Mouse (Mus musculus) heart, adult 8-10 months (tissue): ENCODE measurements around the gene Map3k5. TPM values are rescaled to one million over a fixed set of nuclear protein-coding genes. Genes with fewer than 3 reads are reported as not detected.
A peak's percentile ranks its signal among the peaks of the same experiment; 100 is the strongest.
"Not testable (repeated sequence)": the region's sequence is repeated elsewhere in the genome, so short reads cannot be mapped to it uniquely, and the experiment has no call there.

Experiments
- DNase-seq: peaks from one replicate; pipeline ENCODE4 v3.0.0; 2022; ENCODE audit warnings: low spot score
- total RNA-seq, 4 experiments: library from RNA; stranded (reverse); gene quantifications; 2 replicates each; pipeline ENCODE4 v1.2.4; 2022

Gene Map3k5
- 10 to 100 TPM; 39.6 to 45.7 (median 40.9) TPM for total RNA-seq

DNA sequence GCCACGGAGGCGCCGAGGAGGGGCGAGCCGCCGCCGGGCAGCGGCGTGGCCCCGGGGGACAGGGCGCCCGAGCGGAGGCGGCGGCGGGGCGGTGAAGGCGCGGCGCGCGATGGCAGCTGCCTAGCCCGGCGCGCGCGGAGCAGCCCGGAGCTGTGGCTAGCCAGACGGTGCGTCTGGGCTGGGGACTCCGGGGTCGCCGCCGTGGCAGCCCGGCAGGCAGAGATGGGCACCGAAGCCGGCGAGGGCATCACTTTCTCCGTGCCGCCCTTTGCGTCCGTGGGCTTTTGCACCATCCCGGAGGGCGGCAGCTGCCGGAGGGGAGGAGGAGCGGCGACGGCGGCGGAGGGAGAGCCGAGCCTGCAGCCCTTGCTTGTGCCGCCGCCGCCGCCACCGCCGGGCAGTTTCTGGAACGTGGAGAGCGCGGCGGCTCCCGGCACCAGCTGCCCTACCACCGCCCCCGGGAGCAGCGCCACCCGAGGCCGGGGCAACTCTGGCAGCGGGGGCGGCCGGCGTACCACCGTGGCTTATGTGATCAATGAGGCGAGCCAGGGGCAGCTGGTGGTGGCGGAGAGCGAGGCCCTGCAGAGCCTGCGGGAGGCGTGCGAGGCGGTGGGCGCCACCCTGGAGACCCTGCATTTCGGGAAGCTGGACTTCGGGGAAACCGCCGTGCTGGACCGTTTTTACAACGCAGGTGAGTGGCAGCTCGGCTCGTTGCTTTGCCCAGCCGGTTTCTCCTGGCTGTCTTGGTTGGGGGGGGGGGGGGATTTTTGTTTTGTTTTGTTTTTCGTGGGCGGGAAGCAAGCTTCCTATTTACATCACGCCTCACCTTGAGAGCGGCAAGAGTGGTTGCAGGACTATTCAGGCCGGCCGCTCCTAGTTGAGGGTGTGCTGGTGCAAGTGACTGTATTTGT, at the start of gene Map3k5:
Gene Map3k5 (plus strand): TSS at position 89 of the 911 bp plus-strand sequence.
- no peak for DNase-seq

DNA sequence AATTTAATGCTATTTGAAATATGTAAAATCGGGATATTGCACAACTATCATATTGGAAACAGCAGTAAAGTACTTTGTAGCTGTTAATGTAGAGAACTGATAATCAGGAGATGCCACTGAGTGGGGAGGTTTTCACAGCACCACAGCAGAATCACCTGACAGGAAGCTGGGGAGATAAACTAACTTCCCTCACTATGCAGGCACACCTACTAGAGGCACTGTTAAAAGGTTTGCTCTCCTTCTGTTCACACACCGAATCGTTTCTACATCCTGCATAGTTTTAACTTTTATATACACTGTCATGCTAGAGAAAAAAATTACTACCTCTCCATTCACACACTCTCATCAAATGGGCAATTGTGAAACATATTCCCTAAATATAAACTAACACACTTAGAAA, 48.0 kb upstream of the Map3k5 start:
- DNase-seq: no peak

DNA sequence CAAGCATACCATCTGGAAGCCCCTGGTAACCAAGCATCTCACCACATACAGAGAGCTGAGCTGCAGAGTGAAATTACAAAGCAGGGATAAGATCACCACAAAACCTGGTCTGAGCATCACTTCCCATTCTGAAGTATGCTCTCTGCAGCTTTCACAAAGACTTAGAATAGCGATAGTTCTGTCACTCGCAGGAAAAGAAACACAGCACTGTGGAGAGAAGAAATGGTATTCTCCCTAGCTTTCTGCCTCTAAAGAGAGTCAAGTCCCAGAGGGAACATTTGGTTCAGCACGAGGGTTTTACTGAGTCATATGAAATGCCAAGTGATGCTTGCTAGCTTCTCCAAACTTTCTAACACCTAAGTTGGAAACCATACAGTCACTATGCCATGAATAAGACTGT, 44.4 kb upstream of the Map3k5 start:
- no peak for DNase-seq

DNA sequence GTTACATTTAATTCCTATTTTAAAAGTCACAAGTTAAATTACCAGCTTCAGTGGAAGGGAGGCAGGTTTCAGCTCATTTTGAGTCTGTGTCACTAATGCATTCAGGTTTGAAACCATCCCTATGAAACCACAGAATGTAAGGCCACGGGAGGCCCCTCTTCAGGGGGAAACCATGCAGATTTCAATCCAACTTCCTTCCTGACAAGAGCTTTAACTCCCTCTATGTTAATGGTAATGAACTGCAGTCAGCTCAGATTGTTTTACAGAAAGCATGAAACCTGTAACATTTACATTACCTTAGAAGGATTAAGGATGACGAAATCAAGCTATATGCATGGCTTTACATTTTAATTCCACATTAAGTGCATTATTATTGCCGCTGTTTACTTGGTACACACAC, 42.6 kb upstream of the Map3k5 start:
- DNase-seq: no peak

DNA sequence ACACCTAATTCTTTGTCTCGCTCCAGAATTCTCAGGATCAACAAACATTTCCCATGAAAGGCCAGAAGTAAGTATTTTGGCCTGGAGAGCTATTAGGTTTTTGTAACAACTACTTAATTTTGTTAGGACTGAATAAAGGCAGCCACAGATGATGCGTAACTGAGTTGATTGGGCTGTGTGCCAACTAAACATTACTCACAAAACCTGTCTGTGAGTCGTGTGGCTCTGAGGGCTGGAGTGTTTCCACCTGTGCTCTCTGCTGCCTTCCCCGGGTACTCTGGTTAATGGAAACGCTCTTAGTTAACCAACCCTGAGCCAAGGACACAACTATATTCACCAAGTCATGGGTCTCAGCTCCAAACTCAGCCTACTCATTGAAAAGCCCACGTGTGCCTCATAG, 41.1 kb upstream of the Map3k5 start:
- no peak for DNase-seq

DNA sequence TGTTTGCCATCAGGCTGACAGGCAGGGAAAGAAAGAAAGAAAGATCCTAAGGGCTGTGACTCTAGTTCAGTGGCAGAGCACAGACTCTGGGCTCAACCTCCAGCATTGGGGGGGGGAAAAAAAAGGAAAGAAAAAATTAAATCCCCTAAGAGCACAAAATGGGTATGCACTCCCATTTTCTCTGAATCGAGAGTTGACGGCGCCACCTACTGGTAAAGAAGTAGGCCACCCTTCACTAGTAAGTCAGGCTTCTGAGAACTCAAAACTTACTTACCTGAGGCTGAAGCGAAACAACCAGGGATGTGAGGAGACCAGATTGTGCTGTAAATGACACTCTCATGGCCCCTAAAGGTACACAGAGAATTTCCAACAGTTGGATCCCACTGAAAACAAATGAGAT, 40.3 kb upstream of the Map3k5 start:
- DNase-seq: peak; percentile 47

DNA sequence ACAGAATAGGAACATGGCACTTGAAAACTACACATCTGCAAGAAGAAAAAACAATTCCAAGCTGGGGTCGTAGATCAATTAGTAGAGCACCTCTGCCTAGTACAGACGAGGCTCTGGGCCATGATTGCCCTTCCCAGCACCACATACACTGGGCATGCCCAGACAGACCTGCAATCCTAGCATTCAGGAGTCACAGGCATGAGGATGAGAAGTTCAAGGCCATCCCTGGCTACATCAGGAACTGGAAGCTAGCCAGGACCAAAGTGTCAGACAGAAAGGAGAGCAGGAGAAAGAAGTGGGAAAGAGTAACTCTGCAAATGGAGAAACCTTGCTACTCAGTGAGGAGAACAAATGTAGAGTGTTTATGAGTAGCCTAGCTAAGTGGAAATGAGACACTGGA, 34.1 kb upstream of the Map3k5 start:
- no peak for DNase-seq

DNA sequence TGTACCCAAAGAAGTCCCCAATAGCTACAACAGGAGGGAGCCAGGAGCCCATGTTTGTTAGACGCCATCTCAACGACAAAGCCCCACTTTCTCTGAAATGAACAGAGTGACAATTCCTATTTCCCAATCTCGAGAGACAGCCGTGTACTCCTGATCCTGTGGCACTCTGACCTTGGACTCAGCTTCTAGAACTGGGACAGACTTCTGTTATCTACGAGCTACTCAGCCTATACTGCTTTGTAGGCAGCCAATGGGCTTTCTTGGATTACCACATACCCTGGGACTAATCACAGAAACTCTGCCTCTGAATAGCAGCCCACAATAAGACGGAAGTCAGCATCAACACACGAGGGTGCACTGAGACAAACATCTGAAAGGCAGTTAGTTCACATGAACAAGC, 32.3 kb upstream of the Map3k5 start:
- DNase-seq: no peak

DNA sequence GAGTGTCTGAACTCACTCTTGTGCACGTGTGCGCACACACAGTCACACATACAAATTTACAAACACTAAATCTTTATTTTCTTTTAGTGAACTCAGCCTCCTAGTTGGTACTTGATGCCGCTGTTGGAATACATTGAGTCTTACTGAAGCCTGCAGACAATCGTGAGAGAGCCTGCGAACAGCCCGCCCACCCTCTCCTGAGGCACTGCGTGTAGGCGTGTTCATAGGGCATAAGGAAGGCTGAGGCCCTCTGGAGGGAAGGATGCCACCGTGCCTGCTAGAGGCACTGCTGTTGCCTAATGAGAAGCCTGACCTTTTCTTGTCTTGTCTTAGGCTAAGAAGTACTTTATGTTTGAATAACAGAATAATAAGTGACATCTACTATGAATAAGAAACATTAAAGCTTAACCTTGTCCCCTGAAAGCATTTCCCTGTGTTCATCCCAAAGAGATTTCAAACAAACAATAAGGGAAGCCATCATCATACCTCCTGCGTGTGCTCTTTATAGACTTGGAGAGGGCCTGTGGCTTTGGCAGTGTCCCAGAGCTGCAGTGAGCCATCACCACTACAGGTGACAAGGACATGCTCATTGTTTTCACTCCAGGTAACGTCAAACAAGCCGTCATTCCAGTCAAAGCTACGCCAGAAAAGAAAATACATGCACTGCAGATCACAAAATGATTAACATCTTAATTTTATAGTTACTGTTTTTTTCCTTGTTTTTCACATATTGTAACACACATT, 30.0 kb upstream of the Map3k5 start:
- no peak for DNase-seq

DNA sequence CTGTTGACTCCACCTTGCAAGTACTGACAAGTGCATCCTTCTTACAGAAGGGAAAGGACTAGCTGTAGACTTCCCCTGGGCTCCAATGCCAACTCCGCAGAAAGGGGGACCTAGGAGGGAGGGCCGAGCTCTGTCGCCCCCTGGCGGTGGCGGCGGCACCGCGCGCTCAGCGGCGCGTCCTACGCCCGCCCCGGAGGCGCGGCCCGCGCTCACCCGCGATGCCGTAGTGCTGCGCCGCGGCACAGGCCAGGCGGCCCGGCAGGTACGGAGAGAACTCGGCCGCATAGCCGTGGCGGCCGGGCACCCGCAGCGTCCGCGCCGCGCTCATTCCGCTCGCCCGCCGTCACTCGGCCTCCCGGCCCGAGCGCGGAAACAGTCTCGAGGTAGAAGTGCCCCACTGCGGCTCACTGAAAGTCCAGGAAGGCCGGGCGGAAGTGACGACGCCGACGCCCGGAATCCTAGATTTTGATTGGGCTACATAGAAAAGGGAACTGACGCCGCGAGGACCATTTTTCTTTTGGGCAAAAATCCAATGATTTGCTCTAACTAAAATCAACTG, 26.9 kb upstream of the Map3k5 start, which contains the start of gene Pex7:
Gene Pex7 (minus strand): TSS at position 444 of the 559 bp plus-strand sequence.
- peak; percentile 91 for DNase-seq

DNA sequence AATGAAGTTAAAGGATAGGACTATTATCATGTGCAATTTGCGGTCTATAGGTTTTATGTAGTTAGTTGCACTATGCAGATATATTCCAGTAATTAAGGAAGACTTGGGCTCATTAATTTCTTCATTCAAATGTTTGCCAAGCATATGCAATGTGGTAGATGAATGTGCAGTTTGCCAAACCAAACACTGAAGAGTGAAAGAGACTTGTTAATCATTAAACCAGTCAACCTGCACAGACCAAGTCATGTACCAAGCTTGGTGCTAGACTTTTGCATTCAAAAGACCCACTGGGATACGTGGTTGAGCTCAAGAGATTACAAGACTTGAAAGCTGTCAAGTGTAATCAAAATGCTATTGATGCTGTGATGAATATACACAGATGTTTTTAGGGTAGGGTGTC, 26.2 kb upstream of the Map3k5 start:
- no peak for DNase-seq

DNA sequence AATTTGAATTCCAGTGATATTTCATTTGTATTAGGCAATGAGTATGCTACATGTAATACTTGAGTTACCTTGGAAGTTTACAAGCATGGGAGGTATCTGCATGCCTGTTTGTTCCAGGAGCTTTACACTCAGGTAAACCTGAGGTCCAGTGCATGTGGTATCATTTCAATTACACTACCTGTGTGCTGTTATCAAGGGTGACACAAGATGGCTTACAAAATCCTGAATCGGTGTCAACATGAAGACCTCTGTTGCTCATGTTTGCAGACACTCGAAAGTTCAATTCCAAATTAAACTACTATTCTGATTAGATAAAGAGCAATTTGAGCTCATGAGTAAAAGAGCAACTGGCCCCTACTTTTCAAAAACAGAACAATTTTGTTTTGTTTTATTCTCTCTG, 23.8 kb upstream of the Map3k5 start:
- no peak for DNase-seq

DNA sequence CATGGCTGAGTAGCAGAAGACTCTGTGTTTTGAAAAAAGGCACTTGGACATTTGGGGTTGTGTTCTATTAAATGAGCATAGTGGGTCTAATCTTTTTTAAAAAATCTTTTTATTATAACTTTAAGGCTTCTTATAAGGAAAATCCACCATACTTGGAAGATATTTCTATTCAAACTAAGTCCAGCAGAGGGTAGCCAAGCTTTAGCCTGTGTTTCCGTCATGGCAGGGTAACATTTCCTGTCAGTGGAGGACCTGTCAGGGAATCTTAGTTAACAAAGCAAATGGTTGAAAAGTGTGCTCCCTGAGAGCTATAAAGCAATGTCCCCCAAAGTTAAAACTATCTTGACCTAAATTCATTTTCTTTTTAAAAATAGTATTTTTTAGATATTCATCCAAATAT, 22.7 kb upstream of the Map3k5 start:
- DNase-seq: no peak

DNA sequence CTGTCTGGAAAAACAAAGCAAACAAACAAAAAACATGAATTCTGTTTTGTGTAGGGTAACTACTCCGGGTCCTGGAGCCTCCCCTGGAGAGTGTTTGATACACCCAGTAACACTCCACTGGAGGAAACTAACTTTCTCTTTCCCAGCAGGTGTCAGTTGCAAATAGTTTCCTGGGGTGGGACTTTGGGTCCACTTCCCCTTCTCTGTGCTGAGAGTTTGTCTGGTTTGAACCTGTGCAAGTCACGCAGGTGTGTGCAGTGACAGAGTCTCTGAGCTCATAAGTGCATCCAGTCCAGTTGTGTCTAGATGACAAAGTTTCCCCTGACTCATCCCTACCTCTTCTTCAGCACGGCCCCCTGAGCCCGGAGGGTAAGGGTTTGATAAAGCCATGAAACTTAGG, 20.5 kb upstream of the Map3k5 start:
- no peak for DNase-seq

DNA sequence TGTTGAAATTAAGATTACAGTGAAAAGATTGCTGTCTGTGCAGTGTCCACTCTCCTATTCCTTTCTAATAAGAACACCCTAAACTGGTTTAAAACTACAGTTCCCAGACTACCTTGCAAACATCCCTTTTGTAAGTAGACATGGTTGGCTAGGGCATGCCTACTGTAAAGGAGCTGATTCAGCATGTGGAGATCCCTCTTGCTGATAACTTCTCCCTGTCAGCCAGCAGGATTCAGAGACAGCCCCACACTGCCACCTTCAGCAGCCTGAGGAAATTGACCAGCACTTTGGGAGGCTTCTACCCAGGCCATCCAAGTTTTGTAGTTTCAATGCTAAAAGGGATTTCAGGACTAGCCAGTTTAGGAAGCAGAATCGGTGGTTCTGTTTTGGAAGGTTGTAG, 19.0 kb upstream of the Map3k5 start:
- no peak for DNase-seq

DNA sequence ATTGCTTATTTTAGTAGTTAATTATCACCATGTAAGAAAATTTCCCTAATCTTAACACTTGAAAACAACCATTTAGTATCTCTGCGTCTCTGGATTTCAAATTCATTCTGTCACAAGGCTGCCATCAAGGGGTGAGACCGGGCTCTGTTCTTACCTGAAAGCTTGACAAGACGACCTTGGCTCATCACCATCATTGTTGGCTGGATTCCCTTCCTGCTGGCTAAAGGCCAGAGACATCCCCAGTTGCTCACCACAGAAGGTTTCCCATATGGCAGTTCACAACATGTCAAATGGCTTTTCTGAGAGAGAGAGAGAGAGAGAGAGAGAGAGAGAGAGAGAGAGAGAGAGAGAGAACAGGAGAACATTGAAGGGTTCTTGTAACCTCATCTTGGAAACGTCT, 11.9 kb upstream of the Map3k5 start:
- no peak for DNase-seq

DNA sequence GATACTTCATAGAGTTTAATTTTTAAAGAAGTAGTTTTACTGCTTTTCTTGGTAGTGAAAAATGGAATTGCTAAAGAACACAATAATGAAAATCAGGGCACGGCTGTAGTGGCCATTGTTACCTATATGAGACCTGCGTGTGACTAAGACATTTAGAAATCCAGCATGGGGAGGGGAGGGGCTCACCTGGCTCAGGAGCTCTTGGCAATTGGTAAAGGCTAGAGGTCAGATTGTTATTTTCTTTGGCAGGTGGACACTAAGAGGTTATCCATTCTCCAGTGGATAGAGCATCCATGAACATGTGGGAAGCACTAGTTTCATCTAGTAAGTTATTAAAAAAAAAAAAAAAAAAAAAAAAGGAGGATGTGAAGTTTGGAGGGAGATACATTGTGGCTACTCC, 10.0 kb upstream of the Map3k5 start:
- DNase-seq: no peak

DNA sequence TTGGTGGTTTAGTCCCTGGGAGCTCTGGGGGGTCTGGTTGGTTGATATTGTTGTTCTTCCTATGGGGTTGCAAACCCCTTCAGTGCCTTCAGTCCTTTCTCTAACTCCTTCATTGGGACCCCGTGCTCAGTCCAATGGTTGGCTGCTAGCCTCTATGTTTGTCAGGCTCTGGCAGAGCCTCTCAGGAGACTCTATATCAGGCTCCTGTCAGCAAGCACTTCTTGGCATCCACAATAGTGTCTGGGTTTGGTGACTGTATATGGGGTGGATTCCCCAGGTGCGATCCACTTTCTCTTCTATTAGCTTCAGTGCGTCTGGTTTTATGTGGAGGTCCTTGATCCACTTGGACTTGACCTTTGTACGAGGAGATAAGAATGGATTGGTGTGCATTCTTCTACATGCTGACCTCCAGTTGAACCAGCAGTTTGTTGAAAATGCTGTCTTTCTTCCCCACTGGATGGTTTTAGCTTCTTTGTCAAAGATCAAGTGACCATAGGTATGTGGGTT, 7.8 kb upstream of the Map3k5 start:
- DNase-seq: not testable (repeated sequence)

DNA sequence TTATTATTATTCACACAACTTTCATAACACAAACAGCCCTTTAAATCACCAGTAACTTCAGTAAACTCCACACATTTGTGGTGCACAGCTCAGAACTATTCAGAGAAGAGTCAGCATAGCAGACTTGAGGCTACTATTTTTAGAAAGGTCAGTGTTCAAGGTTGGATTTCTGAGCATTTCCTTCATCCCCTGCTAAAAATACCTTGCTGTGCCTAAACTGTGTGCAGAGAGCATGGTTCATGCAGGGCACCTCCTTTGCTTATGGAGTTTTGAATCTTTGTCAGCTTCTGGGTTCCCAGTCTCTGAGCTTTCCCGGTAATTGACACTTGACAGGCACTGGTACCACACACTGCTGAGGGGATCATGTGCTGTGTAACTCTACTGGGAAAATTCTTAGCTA, 6.1 kb upstream of the Map3k5 start:
- no peak for DNase-seq

DNA sequence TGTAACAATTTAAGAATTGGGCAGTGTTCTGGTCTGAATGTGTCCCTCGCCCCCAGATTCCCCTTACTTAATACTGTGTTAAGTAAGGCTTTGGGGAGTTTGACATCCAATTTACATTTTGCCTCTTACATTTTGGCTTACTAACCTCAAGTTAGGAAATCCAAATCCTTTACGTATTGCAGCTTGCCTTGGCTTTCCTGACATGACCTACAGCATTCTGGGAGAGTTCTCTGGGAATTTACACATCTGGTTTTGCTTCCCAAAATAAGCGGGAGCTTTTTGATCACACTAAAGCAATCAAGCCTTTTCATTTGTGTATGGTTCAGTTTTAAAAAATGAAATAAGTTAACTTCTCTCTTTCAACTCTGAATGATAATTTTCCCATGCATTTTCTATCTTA, 1.3 kb upstream of the Map3k5 start:
- no peak for DNase-seq

DNA sequence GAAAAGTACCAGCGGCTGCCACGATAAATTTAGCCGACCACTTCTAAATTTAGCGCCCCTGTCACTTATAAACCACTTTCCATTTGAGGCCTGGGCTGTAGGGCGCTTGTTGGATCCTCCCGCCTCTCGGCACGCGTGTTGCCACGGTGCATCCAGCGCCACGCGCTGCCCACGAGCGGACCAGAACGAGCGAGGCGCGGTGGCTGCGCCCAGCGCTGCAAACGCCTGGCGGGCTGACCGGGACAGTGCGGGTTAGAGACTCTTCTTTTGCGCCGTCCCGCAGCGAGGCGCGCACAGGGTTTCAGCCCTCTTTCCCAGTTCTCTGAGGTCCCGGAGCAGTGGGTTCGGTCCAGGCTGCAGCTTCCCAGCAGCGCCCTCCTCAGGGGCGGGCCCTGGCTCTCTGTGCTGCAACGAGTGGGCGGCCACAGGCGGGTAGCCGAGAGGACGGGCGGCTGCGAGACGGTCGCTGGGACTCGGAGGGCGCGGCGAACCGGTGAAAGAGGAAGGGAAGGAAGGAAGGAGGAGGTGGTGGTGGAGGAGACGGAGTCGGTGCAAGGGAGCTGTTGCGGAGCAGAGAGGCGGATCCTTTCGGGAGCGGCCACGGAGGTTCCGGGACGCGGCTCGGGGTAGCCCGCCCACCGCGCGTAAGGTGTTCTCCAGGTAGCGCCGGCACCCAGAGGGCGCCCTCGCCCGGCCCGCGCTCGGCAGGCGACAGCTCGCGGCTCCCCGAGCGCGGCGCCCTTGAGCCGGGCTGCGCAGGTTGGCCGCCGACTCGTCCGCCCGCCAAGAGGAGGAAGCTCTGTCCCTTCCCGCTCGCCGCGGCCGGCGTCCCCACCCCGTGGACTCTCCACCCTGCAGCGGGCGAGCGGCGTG, 525 bp upstream of the Map3k5 start:
- DNase-seq: peak; percentile 76

DNA sequence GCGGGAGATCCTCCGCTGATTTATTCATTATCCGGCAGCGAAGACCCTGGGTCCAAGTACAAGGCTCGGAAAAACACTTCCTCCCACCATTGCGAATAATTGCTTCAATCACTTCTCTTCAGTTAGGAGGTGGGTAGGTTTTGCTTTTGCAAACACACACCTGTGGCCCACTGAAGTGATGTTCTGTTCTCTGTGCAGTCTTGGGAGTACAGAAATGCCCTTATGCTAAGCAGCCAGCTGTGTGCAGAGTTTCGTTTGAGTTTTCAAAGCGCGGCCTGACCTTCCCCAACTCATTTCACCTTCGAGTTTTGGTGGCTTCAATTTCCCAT, 987 bp downstream of the Map3k5 start:
- no peak for DNase-seq
